Mouse (Mus musculus): ENCODE results near the gene Nxpe4. TPM values are rescaled to one million over a fixed set of nuclear protein-coding genes. Genes with fewer than 3 reads are reported as not detected.
A peak's percentile ranks its signal among the peaks of the same experiment; 100 is the strongest.

The Nxpe4 gene
- total and polyA plus RNA-seq, 3 experiments, result 2.0 to 9.6 (median 4.8) TPM

GRCm38 (mm10) chr9:48404687-48405086 is 242.9 kb downstream of the Nxpe4 start:
- no peak overlapping the region for H3K9ac ChIP-seq (ENCODE audit: insufficient read depth, low read depth)
- peaks cover 0 to 28% of the 10 kb centered on the region in 2 experiments; a peak in 2 of 4 replicates for H3K4me1 ChIP-seq (ENCODE audit: control insufficient read depth in 1 of 2, insufficient read depth in 2 of 2)
- no peak for TF ChIP-seq HCFC1 (IDR thresholded peaks at IDR 0.05; ENCODE audit: low read depth, low read length)
- TF ChIP-seq MEF2A (IDR thresholded peaks at IDR 0.05; ENCODE audit: borderline replicate concordance, low read depth, low read length), result no peak
- TF ChIP-seq TCF12 (IDR thresholded peaks at IDR 0.05; ENCODE audit: low read depth, low read length), result no peak
- no peak for TF ChIP-seq ZMIZ1 (IDR thresholded peaks at IDR 0.05; ENCODE audit: low read depth, low read length)
- no peak for TF ChIP-seq ELF1 (IDR thresholded peaks at IDR 0.05; ENCODE audit: low read depth, low read length)
- no peak for TF ChIP-seq MAZ (IDR thresholded peaks at IDR 0.05; ENCODE audit: low read depth, low read length)
- no peak for TF ChIP-seq CHD2 (IDR thresholded peaks at IDR 0.05; ENCODE audit: low read length)
- TF ChIP-seq MXI1 (IDR thresholded peaks at IDR 0.05; ENCODE audit: low read depth, low read length), result no peak
- TF ChIP-seq BHLHE40 (IDR thresholded peaks at IDR 0.05; ENCODE audit: low read depth, low read length), result no peak
- TF ChIP-seq MAX (IDR thresholded peaks at IDR 0.05; ENCODE audit: low read length), result no peak
- H3K9me3 ChIP-seq (replicated peaks; ENCODE audit: low read length), result peaks cover 14% of the 10 kb centered on the region
- no peaks in the 10 kb centered on the region for H3K27me3 ChIP-seq (replicated peaks)
- no peak for DNase-seq (ENCODE audit: extremely low read depth)
- peaks cover 22% of the 10 kb centered on the region; the same call in 1 of the 2 replicates for H3K79me2 ChIP-seq (replicated peaks; ENCODE audit: control insufficient read depth, extremely low read depth, insufficient read depth, poor library complexity, severe bottlenecking)
- in situ Hi-C loops (cut with MboI; ENCODE audit: low pct_ligation_motif_present, low pct_unique_long_range_greater_than_20kb, low sequenced_read_pairs) (no loop called here), dilution Hi-C loops (cut with MboI; ENCODE audit: extremely low pct_ligation_motif_present, extremely low pct_unique_long_range_greater_than_20kb, low sequenced_read_pairs) (no loop called here)
- no peak overlapping the region for H3K27ac ChIP-seq (ENCODE audit: insufficient read depth, low read depth)
- H3K4me2 ChIP-seq (ENCODE audit: insufficient read depth, low read depth, poor library complexity, severe bottlenecking), result no peak overlapping the region
- no peak overlapping the region for H3K4me3 ChIP-seq (replicated peaks in 1 of 3; ENCODE audit: low read depth in 2 of 3, low read length in 2 of 3, poor library complexity in 1 of 3)
- H3K36me3 ChIP-seq (replicated peaks in 1 of 2; ENCODE audit: control insufficient read depth in 1 of 2, insufficient read depth in 1 of 2, low read length in 1 of 2), result peaks cover 33 to 80% of the 10 kb centered on the region in 2 experiments

- TF ChIP-seq JUND (conservative IDR thresholded peaks at IDR 0.05; ENCODE audit: low read depth, low read length) (no peak), POLR2AphosphoS2 (IDR thresholded peaks at IDR 0.05; ENCODE audit: low read depth, low read length) (0 out of 2 replicates have a peak, but pooled peaks have one; percentile 45)
- in situ Hi-C loops (cut with MboI; ENCODE audit: low pct_ligation_motif_present, low pct_unique_long_range_greater_than_20kb, low sequenced_read_pairs) (no loop called here), dilution Hi-C loops (cut with MboI; ENCODE audit: extremely low pct_ligation_motif_present, extremely low pct_unique_long_range_greater_than_20kb, low sequenced_read_pairs) (no loop called here)
- Histone ChIP-seq H3K4me1 (ENCODE audit: control insufficient read depth in 1 of 2, insufficient read depth in 2 of 2) (peaks cover 0 to 29% of the 10 kb centered on the region in 2 experiments; a peak in 2 of 4 replicates), H3K4me2 (ENCODE audit: insufficient read depth, low read depth, poor library complexity, severe bottlenecking) (no peak overlapping the region), H3K9ac (ENCODE audit: insufficient read depth, low read depth) (no peak overlapping the region), H3K4me3 (replicated peaks in 1 of 3; ENCODE audit: low read depth in 2 of 3, low read length in 2 of 3, poor library complexity in 1 of 3) (no peak overlapping the region), H3K79me2 (replicated peaks; ENCODE audit: control insufficient read depth, extremely low read depth, insufficient read depth, poor library complexity, severe bottlenecking) (peaks cover 25% of the 10 kb centered on the region), H3K27me3 (replicated peaks) (no peaks in the 10 kb centered on the region), H3K9me3 (replicated peaks; ENCODE audit: low read length) (peaks cover 6% of the 10 kb centered on the region), H3K36me3 (replicated peaks in 1 of 2; ENCODE audit: control insufficient read depth in 1 of 2, insufficient read depth in 1 of 2, low read length in 1 of 2) (peaks cover 32 to 67% of the 10 kb centered on the region in 2 experiments), H3K27ac (ENCODE audit: insufficient read depth, low read depth) (no peak overlapping the region)
- DNase-seq (ENCODE audit: extremely low read depth), result no peak
These were observed 245.9 kb downstream of the Nxpe4 start for GRCm38 (mm10) chr9:48407549-48408327.

Data from CH12.LX (cell line).